ENCODE assay signal across 10 mouse cellular contexts in genomic region chr11:45533402-45534056, GRCm38 (mm10).
A peak's percentile ranks its signal among the peaks of the same experiment; 100 is the strongest.
DNase-seq lines count a peak whose midpoint lies in the region; ATAC-seq and TF ChIP-seq lines count a peak whose summit lies in the region.
"Had no signal": no experiment of that assay in that cellular context is flagged by ENCODE, and none has a peak within 500 bp of the region (broad histone marks: within the 10 kb centered on the region; RNA-seq: fewer than 3 reads in every experiment).

No protein-coding gene starts in this region.

- no peak overlapping the region for H3K9ac ChIP-seq in intestine, postnatal 0 days (ENCODE audit: low read depth, low read length)
- H3K9ac ChIP-seq in intestine, embryonic 16.5 days (ENCODE audit: low read depth, low read length), result no peak overlapping the region
- H3K9ac ChIP-seq: neural tube, embryonic 13.5 days had no signal

- DNase-seq in 3T3-L1 (ENCODE audit: low read depth, low spot score), result peak; percentile 15
- peak; percentile 62 for DNase-seq in limb, embryonic 10.5 days (ENCODE audit: low spot score)
- no peak for DNase-seq in left cerebral cortex, adult 9 months (ENCODE audit: low spot score in 2 of 2)
- no peak for DNase-seq in c-Kit-positive CD71-positive TER-119-positive erythroid progenitor cells, embryonic 14.5 days (ENCODE audit: low spot score)

- 44% methylated on average over 7 of the region's 7 CpGs for WGBS in intestine, postnatal 0 days
- 52% methylated on average over 7 of the region's 7 CpGs for WGBS in intestine, embryonic 16.5 days
- WGBS in limb, embryonic 10.5 days, result 55% methylated on average over 7 of the region's 7 CpGs

- no peak overlapping the region for H3K27ac ChIP-seq in intestine, postnatal 0 days (ENCODE audit: low read depth, low read length)
- H3K27ac ChIP-seq in intestine, embryonic 16.5 days (ENCODE audit: low read length), result no peak overlapping the region
- no peak overlapping the region for H3K27ac ChIP-seq in limb, embryonic 10.5 days
- H3K27ac ChIP-seq: heart, embryonic 10.5 days; neural tube, embryonic 13.5 days had no signal

- no peaks in the 10 kb centered on the region for H3K9me3 ChIP-seq in intestine, postnatal 0 days (ENCODE audit: control insufficient read depth)
- H3K9me3 ChIP-seq in intestine, embryonic 16.5 days (ENCODE audit: control insufficient read depth, low read length), result no peaks in the 10 kb centered on the region
- H3K9me3 ChIP-seq in E14TG2a.4 (ENCODE audit: low read length), result no peaks in the 10 kb centered on the region
- H3K9me3 ChIP-seq in limb, embryonic 10.5 days (replicated peaks), result no peaks in the 10 kb centered on the region
- H3K9me3 ChIP-seq: heart, embryonic 10.5 days; neural tube, embryonic 13.5 days had no signal

- peak; percentile 50 for TF ChIP-seq CTCF in intestine, postnatal 0 days (IDR thresholded peaks at IDR 0.05; ENCODE audit: low read depth)
- peak; percentile 43 for TF ChIP-seq CTCF in E14TG2a.4 (conservative IDR thresholded peaks at IDR 0.05; ENCODE audit: low read length)

- H3K36me3 ChIP-seq in intestine, postnatal 0 days (ENCODE audit: control insufficient read depth, insufficient read depth), result no peaks in the 10 kb centered on the region
- H3K36me3 ChIP-seq in intestine, embryonic 16.5 days (ENCODE audit: control insufficient read depth, insufficient read depth, low read length), result no peaks in the 10 kb centered on the region
- no peaks in the 10 kb centered on the region for H3K36me3 ChIP-seq in E14TG2a.4 (ENCODE audit: insufficient read depth, low read length)
- no peaks in the 10 kb centered on the region for H3K36me3 ChIP-seq in limb, embryonic 10.5 days
- H3K36me3 ChIP-seq: heart, embryonic 10.5 days; neural tube, embryonic 13.5 days had no signal

- H3K4me1 ChIP-seq in intestine, postnatal 0 days (replicated peaks; ENCODE audit: control insufficient read depth, insufficient read depth, low read length), result no peaks in the 10 kb centered on the region
- H3K4me1 ChIP-seq in intestine, embryonic 16.5 days (ENCODE audit: control insufficient read depth, insufficient read depth, low read length), result no peaks in the 10 kb centered on the region
- no peaks in the 10 kb centered on the region for H3K4me1 ChIP-seq in E14TG2a.4 (replicated peaks; ENCODE audit: low read depth, low read length)
- peaks cover 15% of the 10 kb centered on the region for H3K4me1 ChIP-seq in limb, embryonic 10.5 days

- H3K4me3 ChIP-seq in intestine, postnatal 0 days (ENCODE audit: low read depth, low read length), result no peak overlapping the region
- no peak overlapping the region for H3K4me3 ChIP-seq in intestine, embryonic 16.5 days (ENCODE audit: low read length)
- no peak overlapping the region for H3K4me3 ChIP-seq in E14TG2a.4 (replicated peaks; ENCODE audit: low read length)
- no peak overlapping the region for H3K4me3 ChIP-seq in limb, embryonic 10.5 days
- H3K4me3 ChIP-seq: heart, embryonic 10.5 days; neural tube, embryonic 13.5 days had no signal

- H3K4me2 ChIP-seq in intestine, postnatal 0 days (replicated peaks; ENCODE audit: low read depth), result no peak overlapping the region
- H3K4me2 ChIP-seq in intestine, embryonic 16.5 days (ENCODE audit: low read depth, low read length), result no peak overlapping the region
- H3K4me2 ChIP-seq: neural tube, embryonic 13.5 days had no signal

- no peaks in the 10 kb centered on the region for H3K27me3 ChIP-seq in intestine, postnatal 0 days (replicated peaks; ENCODE audit: control insufficient read depth, insufficient read depth, low read length)
- no peaks in the 10 kb centered on the region for H3K27me3 ChIP-seq in intestine, embryonic 16.5 days (replicated peaks; ENCODE audit: control insufficient read depth, insufficient read depth, low read length)
- H3K27me3 ChIP-seq in E14TG2a.4 (ENCODE audit: insufficient read depth, low read length), result no peaks in the 10 kb centered on the region
- H3K27me3 ChIP-seq in limb, embryonic 10.5 days (ENCODE audit: low read depth, poor library complexity, severe bottlenecking), result no peaks in the 10 kb centered on the region
- H3K27me3 ChIP-seq: neural tube, embryonic 13.5 days had no signal

- ATAC-seq in intestine, postnatal 0 days, result no peak
- no peak for ATAC-seq in intestine, embryonic 16.5 days
- ATAC-seq in granulocyte monocyte progenitor cell, adult 5-6 weeks (replicated peaks; ENCODE audit: poor library complexity, severe bottlenecking), result no peak

Comparison
In these comparisons a context has a peak if more than half of its experiments do, and no peak if none do; other contexts are left out.
1. DNase-seq: peak in 3T3-L1 (single experiment) and limb, embryonic 10.5 days (single experiment); none in left cerebral cortex, adult 9 months (0 of 2) and c-Kit-positive CD71-positive TER-119-positive erythroid progenitor cells, embryonic 14.5 days (single experiment).